Mouse (Mus musculus) CD4-positive, CD25-positive, alpha-beta regulatory T cell (primary cell): Measurements from ENCODE around the gene Rit1. TPM values are rescaled to one million over a fixed set of nuclear protein-coding genes. Genes with fewer than 3 reads are reported as not detected.

Experiments used
- polyA plus RNA-seq: library from polyadenylated mRNA; unstranded; fragments of 100-300 nt; shearing (Covaris generic); gene quantifications from one replicate; pipeline ENCODE4 v1.2.1, GENCODE M21; 2017

Rit1 gene
- polyA plus RNA-seq = 49.3 TPM

DNA sequence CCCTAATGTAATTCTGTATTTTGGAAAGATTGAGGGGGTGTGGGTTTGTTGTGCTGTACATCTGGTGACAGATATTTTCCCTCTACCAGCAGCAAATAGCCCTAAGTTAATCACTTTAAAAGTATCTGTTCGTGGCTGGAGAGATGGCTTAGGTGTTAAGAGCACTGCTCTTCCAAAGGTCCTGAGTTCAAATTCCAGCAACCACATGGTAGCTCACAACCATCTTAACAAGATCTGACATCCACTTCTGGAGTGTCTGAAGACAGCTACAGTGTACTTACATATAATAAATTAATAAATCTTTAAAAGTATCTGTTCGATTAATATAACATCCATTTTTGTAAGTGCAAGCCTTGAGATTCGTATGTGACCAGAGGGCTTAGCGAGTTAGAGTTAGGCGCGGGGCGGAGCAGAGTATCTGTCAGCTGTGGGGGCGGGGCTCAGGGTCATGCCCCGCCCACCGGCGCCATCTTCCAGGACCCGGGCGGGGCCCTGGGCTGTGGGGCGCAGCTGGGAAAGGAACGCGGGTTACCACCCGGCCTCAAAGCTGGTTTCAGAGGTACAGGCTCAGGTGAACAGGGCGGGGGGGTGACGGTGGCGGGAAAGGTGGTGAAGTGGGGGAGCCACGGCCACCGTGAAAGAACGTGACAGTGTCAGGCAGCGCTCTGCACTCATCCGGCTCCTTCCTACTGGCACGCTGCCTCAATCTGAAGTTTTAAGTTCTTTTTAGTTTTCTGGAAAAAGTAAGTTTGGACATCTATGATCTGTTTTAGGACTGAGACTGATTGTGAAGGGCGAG lies at the start of gene Rit1:
TSS of gene Rit1 (plus strand) at position 440 of the 799 bp plus-strand sequence.

GRCm38 (mm10) chr3:88684980-88685941 lies 31.4 kb upstream of the Rit1 start, which contains the start of gene Khdc4:
Gene Khdc4 (plus strand): TSS chr3:88685803.

GRCm38 (mm10) chr3:88774939-88775841 lies 58.6 kb downstream of the Rit1 start, which contains the start of gene Syt11:
Gene Syt11 (minus strand): TSS chr3:88775164.

Other genes starting within 250 kb of the Rit1 start
- gene Lmna, start 206.9 kb upstream of the Rit1 start, polyA plus RNA-seq = 9.6 TPM
- 0.38 TPM for gene Mex3a, start 184.4 kb upstream of the Rit1 start, polyA plus RNA-seq
- gene Rab25, start 168.5 kb upstream of the Rit1 start, polyA plus RNA-seq = not detected
- 183 TPM for gene Lamtor2, start 163.8 kb upstream of the Rit1 start, polyA plus RNA-seq
- gene Ubqln4, start 163.1 kb upstream of the Rit1 start, polyA plus RNA-seq = 66.9 TPM
- gene Ssr2, start 141.0 kb upstream of the Rit1 start, polyA plus RNA-seq = 126 TPM
- gene Arhgef2, start 110.9 kb upstream of the Rit1 start, polyA plus RNA-seq = 126 TPM
- gene Rxfp4, start 63.7 kb upstream of the Rit1 start, polyA plus RNA-seq = not detected
- gene Khdc4, start 31.0 kb upstream of the Rit1 start, polyA plus RNA-seq = 119 TPM
- gene Syt11, start 58.3 kb downstream of the Rit1 start, polyA plus RNA-seq = 53.3 TPM
- 30.4 TPM for gene Gon4l, start 118.4 kb downstream of the Rit1 start, polyA plus RNA-seq
- gene Msto1, start 197.2 kb downstream of the Rit1 start, polyA plus RNA-seq = 36.7 TPM
- 34.7 TPM for gene Ash1l, start 233.8 kb downstream of the Rit1 start, polyA plus RNA-seq
- 201 TPM for gene Dap3, start 234.3 kb downstream of the Rit1 start, polyA plus RNA-seq